Mouse (Mus musculus) fibroblast of lung, adult 2 months (primary cell): ENCODE measurements around the gene Gfod1.

Experiments
- DNase-seq: peaks from one replicate; pipeline ENCODE4 v3.0.0-alpha.2; 2011; ENCODE audit warnings: low read depth

Gene Gfod1

GRCm38 (mm10) chr13:43304018-43304431, at the start of gene Gfod1:
Gene Gfod1 (minus strand): TSS chr13:43304172.
- DNase-seq = peak; percentile 82

GRCm38 (mm10) chr13:43353356-43353755, 49.4 kb upstream of the Gfod1 start:
- no peak for DNase-seq

GRCm38 (mm10) chr13:43350489-43351169, 46.7 kb upstream of the Gfod1 start:
- no peak for DNase-seq

GRCm38 (mm10) chr13:43349376-43349775, 45.4 kb upstream of the Gfod1 start:
- no peak for DNase-seq

GRCm38 (mm10) chr13:43346825-43347224, 42.9 kb upstream of the Gfod1 start:
- DNase-seq = no peak

GRCm38 (mm10) chr13:43338632-43339031, 34.7 kb upstream of the Gfod1 start:
- no peak for DNase-seq

- DNase-seq = no peak
These were observed 34.0 kb upstream of the Gfod1 start for GRCm38 (mm10) chr13:43338001-43338400.

GRCm38 (mm10) chr13:43336425-43337221, 32.7 kb upstream of the Gfod1 start:
- DNase-seq = no peak

GRCm38 (mm10) chr13:43332591-43332990, 28.6 kb upstream of the Gfod1 start:
- no peak for DNase-seq

- DNase-seq = peak; percentile 25
These were observed 27.9 kb upstream of the Gfod1 start for GRCm38 (mm10) chr13:43331721-43332444.

GRCm38 (mm10) chr13:43325427-43325826, 21.5 kb upstream of the Gfod1 start:
- no peak for DNase-seq

- no peak for DNase-seq
These were observed 17.5 kb upstream of the Gfod1 start for GRCm38 (mm10) chr13:43321492-43321891.

GRCm38 (mm10) chr13:43319396-43319795, 15.4 kb upstream of the Gfod1 start:
- no peak for DNase-seq

GRCm38 (mm10) chr13:43317411-43317810, 13.4 kb upstream of the Gfod1 start:
- no peak for DNase-seq

GRCm38 (mm10) chr13:43305181-43305924, 1.4 kb upstream of the Gfod1 start:
- no peak for DNase-seq

- DNase-seq = no peak
These were observed 728 bp upstream of the Gfod1 start for GRCm38 (mm10) chr13:43304700-43305099.

GRCm38 (mm10) chr13:43303161-43303965, 609 bp downstream of the Gfod1 start:
- no peak for DNase-seq

GRCm38 (mm10) chr13:43302651-43303160, 1.3 kb downstream of the Gfod1 start:
- DNase-seq = no peak

GRCm38 (mm10) chr13:43302239-43302638, 1.7 kb downstream of the Gfod1 start:
- no peak for DNase-seq

GRCm38 (mm10) chr13:43300906-43301305, 3.1 kb downstream of the Gfod1 start:
- DNase-seq = no peak

GRCm38 (mm10) chr13:43300366-43300765, 3.6 kb downstream of the Gfod1 start:
- DNase-seq = no peak
